Mouse (Mus musculus) midbrain, embryonic 16.5 days (tissue): ENCODE measurements around the gene Adss. TPM values are rescaled to one million over a fixed set of nuclear protein-coding genes. Genes with fewer than 3 reads are reported as not detected.

ENCODE experiments used
- ATAC-seq: fragments of 200-750 bp; cut with Nextera tagmentation; 2 replicates; pipeline ENCODE4 v1.8.0; 2017; ENCODE audit warnings: moderate TSS enrichment
- H3K27ac ChIP-seq: fragments of 300-500 bp; sonication (generic); 2 replicates; pipeline ENCODE4 v1.5.1; 2014; ENCODE audit warnings: mild to moderate bottlenecking, low read length, mixed read lengths
- H3K27me3 ChIP-seq: fragments of 300-500 bp; sonication (generic); 2 replicates; pipeline ENCODE4 v1.6.1; 2014; ENCODE audit warnings: low read depth, low read length, mixed read lengths; ENCODE audit not compliant: control insufficient read depth, insufficient read depth
- H3K36me3 ChIP-seq: fragments of 300-500 bp; sonication (generic); 2 replicates; pipeline ENCODE4 v1.6.1; 2014; ENCODE audit warnings: mild to moderate bottlenecking, low read length, moderate library complexity, mixed read lengths; ENCODE audit not compliant: control insufficient read depth, insufficient read depth
- H3K4me1 ChIP-seq: fragments of 300-500 bp; sonication (generic); 2 replicates; pipeline ENCODE4 v1.6.1; 2014; ENCODE audit warnings: mild to moderate bottlenecking, low read length, mixed read lengths; ENCODE audit not compliant: control insufficient read depth, insufficient read depth
- H3K4me2 ChIP-seq: fragments of 300-500 bp; sonication (generic); 2 replicates; pipeline ENCODE4 v1.6.1; 2014; ENCODE audit warnings: mild to moderate bottlenecking, low read length, mixed read lengths
- H3K4me3 ChIP-seq: fragments of 300-500 bp; sonication (generic); 2 replicates; pipeline ENCODE4 v1.5.1; 2014; ENCODE audit warnings: low read depth, mild to moderate bottlenecking, low read length, moderate library complexity, mixed read lengths
- H3K9ac ChIP-seq: fragments of 300-500 bp; sonication (generic); 2 replicates; pipeline ENCODE4 v1.6.1; 2014; ENCODE audit warnings: low read depth, low read length, mixed read lengths
- H3K9me3 ChIP-seq: fragments of 300-500 bp; sonication (generic); replicated peaks from 2 replicates; pipeline ENCODE4 v1.6.1; 2014; ENCODE audit warnings: mild to moderate bottlenecking, low read length, mixed read lengths; ENCODE audit not compliant: control insufficient read depth, poor library complexity, severe bottlenecking
- WGBS: fragments of 180-500 bp; shearing (Covaris S2); extraction: QIAGEN DNeasy Blood & Tissue Kit; methylation state at CpG from one replicate; pipeline ENCODE4 v1.1.7; 2014; 5-methylcytosine and 5-hydroxymethylcytosine counted together
- polyA plus RNA-seq: library from polyadenylated mRNA; unstranded; fragments of >200 nt; fragmentation: Nextera tagmentation; extraction: Ambion mirVana; gene quantifications from 2 replicates; pipeline ENCODE4 v1.2.1, GENCODE M21; 2015

Gene Adss
- polyA plus RNA-seq, 1 experiment from 2014 or later: 54.8 TPM

GRCm38 (mm10) chr1:177777397-177777796, 18.9 kb downstream of the Adss start:
- Histone ChIP-seq H3K36me3 (peaks cover 13% of the 10 kb centered on the region; the same call in 1 of the 2 replicates), H3K27me3 (no peaks in the 10 kb centered on the region), H3K27ac (no peak overlapping the region), H3K4me2 (no peak overlapping the region), H3K9ac (no peak overlapping the region), H3K9me3 (no peaks in the 10 kb centered on the region), H3K4me3 (no peak overlapping the region), H3K4me1 (no peaks in the 10 kb centered on the region)
- 91% methylated on average over 2 of the region's 2 CpGs for WGBS
- no peak for ATAC-seq

GRCm38 (mm10) chr1:177768931-177769330, 27.4 kb downstream of the Adss start:
- Histone ChIP-seq H3K27ac (no peak overlapping the region), H3K4me1 (no peaks in the 10 kb centered on the region), H3K9ac (no peak overlapping the region), H3K27me3 (no peaks in the 10 kb centered on the region), H3K4me2 (no peak overlapping the region), H3K36me3 (peaks cover 21% of the 10 kb centered on the region), H3K9me3 (no peaks in the 10 kb centered on the region), H3K4me3 (no peak overlapping the region)
- no peak for ATAC-seq

DNA sequence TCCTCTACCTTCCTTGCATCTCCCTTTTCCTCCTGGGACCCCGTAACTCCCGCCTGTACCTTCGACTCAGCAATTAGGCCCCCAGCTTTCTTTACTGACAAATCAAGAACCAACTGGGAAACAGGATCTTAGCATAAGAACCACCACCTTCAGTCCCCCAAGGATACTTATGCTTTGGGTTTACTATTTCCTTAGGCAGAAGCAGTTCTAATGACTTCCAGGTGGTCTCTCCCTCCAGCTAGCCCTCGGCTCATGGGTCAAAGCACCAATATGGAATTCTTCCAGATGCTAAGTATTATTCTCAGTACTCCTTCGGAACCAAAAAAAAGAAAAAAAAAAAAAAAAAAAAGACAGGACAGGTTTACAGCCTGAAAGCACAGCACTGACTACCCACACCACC, 39.1 kb downstream of the Adss start:
- WGBS: 95% methylated on average over 5 of the region's 5 CpGs

DNA sequence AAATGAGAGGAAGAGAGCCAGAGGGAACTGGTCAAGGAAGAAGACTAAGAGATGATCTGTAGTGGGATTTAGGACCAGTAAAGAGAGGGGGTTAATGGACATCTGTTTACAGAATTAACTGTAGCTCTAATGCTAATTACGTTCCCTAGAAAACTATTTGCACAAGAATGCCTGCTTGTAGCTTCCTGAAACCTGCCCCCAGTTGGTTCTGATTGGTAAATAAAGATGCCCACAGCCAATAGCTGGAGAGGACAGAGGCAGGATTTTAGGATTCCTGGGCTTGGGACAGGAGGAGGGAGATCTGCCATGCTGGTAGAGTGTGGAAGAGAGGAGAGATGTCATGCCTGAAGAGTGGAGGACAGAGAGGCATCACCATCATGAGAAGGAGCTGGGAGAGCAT, 42.8 kb downstream of the Adss start:
- Histone ChIP-seq H3K9ac (no peak overlapping the region), H3K4me3 (no peak overlapping the region), H3K9me3 (peaks cover 9% of the 10 kb centered on the region), H3K36me3 (no peaks in the 10 kb centered on the region), H3K27ac (no peak overlapping the region), H3K4me1 (no peaks in the 10 kb centered on the region), H3K27me3 (no peaks in the 10 kb centered on the region), H3K4me2 (no peak overlapping the region)
- no peak for ATAC-seq
- 66% methylated on average over 1 of the region's 1 CpGs for WGBS

More for the DNA sequence above, 39.1 kb downstream of the Adss start:
- Histone ChIP-seq H3K9ac (no peak overlapping the region), H3K4me2 (no peak overlapping the region), H3K4me3 (no peak overlapping the region), H3K9me3 (no peaks in the 10 kb centered on the region), H3K27me3 (no peaks in the 10 kb centered on the region), H3K36me3 (no peaks in the 10 kb centered on the region), H3K27ac (no peak overlapping the region), H3K4me1 (no peaks in the 10 kb centered on the region)
- ATAC-seq: no peak

DNA sequence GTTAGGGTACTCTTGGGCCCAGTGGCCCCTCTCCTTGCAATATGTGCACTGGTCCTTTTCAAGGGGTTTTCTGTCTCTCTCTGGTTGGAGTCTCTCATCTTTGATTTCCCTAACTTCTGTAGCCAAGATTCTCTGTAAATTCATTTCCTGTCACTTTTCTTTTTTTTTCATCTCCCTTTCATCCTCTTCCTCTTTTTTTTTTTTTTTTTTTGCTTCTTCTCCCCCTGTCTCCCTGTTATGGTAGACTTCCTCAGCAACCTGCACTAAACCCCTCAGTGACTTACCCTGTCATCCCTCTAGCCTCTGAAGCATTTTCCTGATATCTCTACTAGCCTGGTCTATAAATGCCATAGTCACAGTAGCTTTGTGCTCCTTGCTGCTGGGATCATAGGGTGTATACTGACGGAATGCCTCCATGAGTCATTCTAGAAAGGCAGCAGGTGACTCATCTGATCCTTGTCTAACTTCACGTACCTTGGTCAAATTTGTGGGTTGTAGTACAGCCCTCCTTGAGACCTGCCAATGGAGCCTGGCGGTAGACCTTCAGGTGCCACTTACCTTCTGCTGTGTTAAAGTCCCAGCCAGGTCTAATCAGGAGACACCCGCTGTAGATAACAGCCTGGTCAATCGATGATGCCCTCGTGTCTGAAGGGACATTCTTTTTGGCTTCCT, 48.3 kb downstream of the Adss start:
- Histone ChIP-seq H3K4me1 (no peaks in the 10 kb centered on the region), H3K9me3 (peaks cover 9% of the 10 kb centered on the region), H3K4me2 (no peak overlapping the region), H3K4me3 (no peak overlapping the region), H3K27me3 (no peaks in the 10 kb centered on the region), H3K9ac (no peak overlapping the region), H3K36me3 (no peaks in the 10 kb centered on the region), H3K27ac (no peak overlapping the region)
- WGBS: 98% methylated on average over 6 of the region's 6 CpGs
- ATAC-seq: no peak

- ATAC-seq: no peak
- no peak overlapping the region for H3K4me3 ChIP-seq
- 85% methylated on average over 7 of the region's 7 CpGs for WGBS
- H3K9me3 ChIP-seq: peaks cover 7% of the 10 kb centered on the region; the same call in 1 of the 2 replicates
- no peak overlapping the region for H3K27ac ChIP-seq
- no peaks in the 10 kb centered on the region for H3K36me3 ChIP-seq
- no peaks in the 10 kb centered on the region for H3K4me1 ChIP-seq
- H3K4me2 ChIP-seq: no peak overlapping the region
- no peak overlapping the region for H3K9ac ChIP-seq
- no peaks in the 10 kb centered on the region for H3K27me3 ChIP-seq
Measured at GRCm38 (mm10) chr1:177744521-177745325, 51.6 kb downstream of the Adss start.

DNA sequence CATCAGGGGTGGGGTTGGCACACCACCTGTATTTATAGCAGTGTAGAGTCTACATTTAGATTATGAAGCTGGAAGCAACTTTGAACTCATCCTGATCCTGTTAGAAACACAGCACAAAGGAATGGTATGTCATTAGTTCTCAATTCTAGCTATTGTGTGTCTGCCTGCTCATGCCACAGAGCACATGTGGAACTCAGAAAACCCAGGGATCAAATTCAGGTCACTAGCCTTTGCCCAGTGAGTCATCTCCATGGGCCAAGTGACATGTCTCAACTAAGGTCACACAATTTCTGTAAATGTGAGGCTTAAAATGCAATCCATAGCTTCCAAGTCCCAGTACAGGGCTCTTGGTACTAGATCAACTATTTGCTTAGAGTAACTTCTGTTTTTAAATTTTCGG, 54.2 kb downstream of the Adss start:
- H3K27me3 ChIP-seq: no peaks in the 10 kb centered on the region
- ATAC-seq: no peak
- H3K4me3 ChIP-seq: no peak overlapping the region
- no peaks in the 10 kb centered on the region for H3K4me1 ChIP-seq
- H3K36me3 ChIP-seq: no peaks in the 10 kb centered on the region
- 81% methylated on average over 1 of the region's 1 CpGs for WGBS
- no peak overlapping the region for H3K4me2 ChIP-seq
- no peak overlapping the region for H3K9ac ChIP-seq
- H3K9me3 ChIP-seq: no peaks in the 10 kb centered on the region
- H3K27ac ChIP-seq: no peak overlapping the region

DNA sequence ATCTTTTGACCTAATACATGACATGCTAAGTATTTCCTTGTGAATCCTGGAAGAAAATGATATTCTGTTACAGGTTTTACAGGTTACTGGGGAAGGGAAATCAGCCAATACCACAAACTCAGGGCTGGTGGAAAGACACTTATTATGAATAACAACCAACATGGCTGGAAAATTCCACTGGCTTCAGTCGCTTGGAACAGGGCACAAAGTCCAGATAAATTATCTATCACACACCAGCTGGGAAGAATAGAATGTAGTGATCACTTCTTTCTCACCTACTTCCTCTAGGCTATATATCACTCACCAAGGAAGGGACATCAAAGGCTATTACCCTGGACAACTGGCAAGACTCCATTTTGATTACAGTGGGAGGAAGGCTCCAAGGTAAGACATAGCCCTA, 55.6 kb downstream of the Adss start:
- WGBS: 81% methylated on average over 1 of the region's 1 CpGs
- no peaks in the 10 kb centered on the region for H3K9me3 ChIP-seq

DNA sequence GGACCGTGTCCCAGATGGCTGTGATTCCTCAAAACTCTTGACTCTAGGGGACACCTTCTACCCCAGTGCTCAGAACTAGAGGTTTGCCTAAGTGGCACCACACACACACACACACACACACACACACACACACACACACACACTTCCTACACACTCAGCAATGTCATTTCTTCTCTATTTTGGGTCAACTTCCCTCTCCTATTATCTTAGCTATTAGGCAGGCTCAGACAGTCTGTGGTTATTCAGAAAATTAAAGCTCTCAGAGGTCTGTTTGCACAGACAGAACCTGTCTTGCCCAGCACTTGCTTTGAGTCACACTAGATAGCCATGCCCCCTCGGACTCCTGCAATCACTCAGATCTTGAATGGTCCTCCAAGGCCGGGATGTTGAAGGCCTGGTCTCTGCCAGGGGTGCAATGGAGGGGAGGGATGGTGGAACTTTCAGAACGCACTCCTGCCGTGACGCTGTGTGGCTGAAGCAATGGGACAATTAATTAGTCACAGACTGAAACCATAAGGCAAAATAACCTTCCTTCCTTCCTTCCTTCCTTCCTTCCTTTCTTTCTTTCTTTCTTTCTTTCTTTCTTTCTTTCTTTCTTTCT, 58.7 kb downstream of the Adss start:
- H3K9me3 ChIP-seq: no peaks in the 10 kb centered on the region
- 69% methylated on average over 6 of the region's 6 CpGs for WGBS
- H3K4me3 ChIP-seq: no peak overlapping the region
- no peak overlapping the region for H3K9ac ChIP-seq
- H3K27ac ChIP-seq: no peak overlapping the region
- H3K27me3 ChIP-seq: no peaks in the 10 kb centered on the region
- H3K4me1 ChIP-seq: no peaks in the 10 kb centered on the region
- no peak for ATAC-seq
- H3K4me2 ChIP-seq: no peak overlapping the region
- no peaks in the 10 kb centered on the region for H3K36me3 ChIP-seq

More for the DNA sequence above, 55.6 kb downstream of the Adss start:
- no peak overlapping the region for H3K9ac ChIP-seq
- H3K4me1 ChIP-seq: no peaks in the 10 kb centered on the region
- H3K36me3 ChIP-seq: no peaks in the 10 kb centered on the region
- H3K4me3 ChIP-seq: no peak overlapping the region
- no peaks in the 10 kb centered on the region for H3K27me3 ChIP-seq
- H3K27ac ChIP-seq: no peak overlapping the region
- no peak overlapping the region for H3K4me2 ChIP-seq
- ATAC-seq: no peak
